Mouse (Mus musculus) heart, postnatal 0 days (tissue): Measurements from ENCODE around the gene Aoah.
A peak's percentile ranks its signal among the peaks of the same experiment; 100 is the strongest.

Experiments used
- CTCF ChIP-seq: IDR thresholded peaks from 2 replicates; pipeline ENCODE4 v1.5.1; 2016; ENCODE audit warnings: antibody characterized with exemption, control low read depth, low read depth
- EP300 ChIP-seq: IDR thresholded peaks from 2 replicates; pipeline ENCODE4 v1.6.1; 2016; ENCODE audit warnings: antibody characterized with exemption, low read depth

DNA sequence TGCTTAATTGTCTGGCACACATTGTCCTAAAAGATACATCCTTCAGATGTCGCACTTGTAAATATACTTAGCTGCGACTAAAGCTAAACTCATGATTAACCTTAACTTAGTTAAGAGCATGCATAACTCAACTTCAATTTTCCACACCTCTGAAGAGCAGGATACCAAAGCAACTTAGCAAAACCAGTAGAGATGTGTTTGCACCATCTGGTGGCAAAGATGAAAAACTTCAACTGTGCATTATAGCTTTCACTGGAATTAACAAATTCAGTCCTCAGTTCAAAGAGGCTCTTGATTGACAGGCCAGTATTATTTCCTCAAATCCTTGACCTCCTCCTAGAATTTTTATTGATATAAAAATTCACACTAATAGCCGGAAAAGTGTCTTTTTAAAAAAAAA is 241.1 kb downstream of the Aoah start:
- TF ChIP-seq CTCF (peak; percentile 49), EP300 (no peak)
